Mouse (Mus musculus) fat pad, adult 2 months (tissue): ENCODE data around the gene Ceacam1.

Experiments used
- DNase-seq: peaks from one replicate; pipeline ENCODE4 v3.0.0-alpha.2; 2011; ENCODE audit warnings: low read depth, low spot score; ENCODE audit errors: extremely low read depth

Ceacam1 gene

GRCm38 (mm10) chr7:25412833-25413441 lies 64.5 kb downstream of the Ceacam1 start, which contains the start of gene Cxcl17:
Cxcl17 (minus strand) TSS chr7:25412886.
- no peak for DNase-seq

GRCm38 (mm10) chr7:25411861-25412260 lies 65.5 kb downstream of the Ceacam1 start:
- DNase-seq: no peak
